Mouse (Mus musculus): ENCODE measurements around the gene Maz.

DNA sequence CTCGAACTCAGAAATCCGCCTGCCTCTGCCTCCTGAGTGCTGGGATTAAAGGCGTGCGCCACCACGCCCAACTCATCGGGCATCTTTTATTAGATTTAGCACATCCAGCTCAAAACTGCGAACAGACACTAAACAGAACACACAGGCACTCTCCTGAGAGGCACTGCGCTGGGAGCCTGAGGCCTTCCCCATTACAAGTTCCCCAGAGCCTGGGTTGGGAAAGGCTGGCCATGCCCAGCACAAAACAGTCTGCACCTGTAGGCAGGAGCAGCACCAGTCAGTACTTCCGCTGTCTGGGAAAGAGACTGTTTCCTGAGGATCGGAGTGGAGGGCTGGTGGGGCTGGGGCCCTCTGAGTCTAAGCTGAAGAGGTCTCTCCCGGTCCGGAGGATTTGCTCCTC lies 11.8 kb downstream of the Maz start:
- TF ChIP-seq CTCF (IDR thresholded peaks at IDR 0.05; ENCODE audit: low read depth): no peak
- no peak for TF ChIP-seq EP300 (IDR thresholded peaks at IDR 0.05; ENCODE audit: low read depth)

All from heart, postnatal 0 days (tissue).